24 mouse cellular contexts compared by ENCODE assay signal in genomic region chr13:72852896-72853295, GRCm38 (mm10).
"Had no signal": no experiment of that assay in that cellular context is flagged by ENCODE, and none has a peak within 500 bp of the region (broad histone marks: within the 10 kb centered on the region; RNA-seq: fewer than 3 reads in every experiment).

No protein-coding gene starts in this region.

- H3K27ac ChIP-seq: gastrocnemius, adult 2 months; heart, adult 2 months; heart, embryonic 13.5 days; heart, embryonic 15.5 days; hindbrain, embryonic 10.5 days; hindbrain, embryonic 12.5 days; hindbrain, embryonic 14.5 days; intestine, embryonic 15.5 days; kidney, embryonic 15.5 days; kidney, postnatal 0 days; limb, embryonic 13.5 days; limb, embryonic 15.5 days; liver, embryonic 12.5 days; liver, embryonic 14.5 days had no signal

- H3K4me3 ChIP-seq: gastrocnemius, adult 2 months; heart, adult 2 months; heart, embryonic 13.5 days; heart, embryonic 15.5 days; hindbrain, embryonic 10.5 days; hindbrain, embryonic 12.5 days; intestine, embryonic 15.5 days; kidney, embryonic 15.5 days; limb, embryonic 13.5 days; limb, embryonic 15.5 days; liver, embryonic 12.5 days had no signal

- H3K27me3 ChIP-seq: heart, embryonic 13.5 days; heart, embryonic 15.5 days; intestine, embryonic 15.5 days; kidney, embryonic 15.5 days; limb, embryonic 13.5 days; limb, embryonic 15.5 days; liver, embryonic 12.5 days had no signal

- DNase-seq: gastrocnemius, adult 2 months; gastrocnemius, postnatal 10 days; gastrocnemius, postnatal 25 days; heart, adult 2 months; heart, postnatal 4 days; kidney, adult 2 months; kidney, adult 9 months; kidney, postnatal 14 days; kidney, postnatal 36 days; layer of hippocampus, adult 9-11 months; layer of hippocampus, postnatal 36 days; left cerebral cortex, postnatal 4 days had no signal

- H3K4me1 ChIP-seq: heart, embryonic 13.5 days; heart, embryonic 15.5 days; hindbrain, embryonic 12.5 days; intestine, embryonic 15.5 days; kidney, embryonic 15.5 days; limb, embryonic 15.5 days; liver, embryonic 12.5 days had no signal
